Mouse (Mus musculus) c-Kit-positive CD71-positive TER-119-negative erythroid progenitor cells, embryonic 14.5 days (primary cell): ENCODE measurements around the gene Synrg.

Source experiments
- DNase-seq: peaks from one replicate; pipeline ENCODE4 v3.0.0-alpha.2; 2013; ENCODE audit warnings: low read depth

Gene Synrg

DNA sequence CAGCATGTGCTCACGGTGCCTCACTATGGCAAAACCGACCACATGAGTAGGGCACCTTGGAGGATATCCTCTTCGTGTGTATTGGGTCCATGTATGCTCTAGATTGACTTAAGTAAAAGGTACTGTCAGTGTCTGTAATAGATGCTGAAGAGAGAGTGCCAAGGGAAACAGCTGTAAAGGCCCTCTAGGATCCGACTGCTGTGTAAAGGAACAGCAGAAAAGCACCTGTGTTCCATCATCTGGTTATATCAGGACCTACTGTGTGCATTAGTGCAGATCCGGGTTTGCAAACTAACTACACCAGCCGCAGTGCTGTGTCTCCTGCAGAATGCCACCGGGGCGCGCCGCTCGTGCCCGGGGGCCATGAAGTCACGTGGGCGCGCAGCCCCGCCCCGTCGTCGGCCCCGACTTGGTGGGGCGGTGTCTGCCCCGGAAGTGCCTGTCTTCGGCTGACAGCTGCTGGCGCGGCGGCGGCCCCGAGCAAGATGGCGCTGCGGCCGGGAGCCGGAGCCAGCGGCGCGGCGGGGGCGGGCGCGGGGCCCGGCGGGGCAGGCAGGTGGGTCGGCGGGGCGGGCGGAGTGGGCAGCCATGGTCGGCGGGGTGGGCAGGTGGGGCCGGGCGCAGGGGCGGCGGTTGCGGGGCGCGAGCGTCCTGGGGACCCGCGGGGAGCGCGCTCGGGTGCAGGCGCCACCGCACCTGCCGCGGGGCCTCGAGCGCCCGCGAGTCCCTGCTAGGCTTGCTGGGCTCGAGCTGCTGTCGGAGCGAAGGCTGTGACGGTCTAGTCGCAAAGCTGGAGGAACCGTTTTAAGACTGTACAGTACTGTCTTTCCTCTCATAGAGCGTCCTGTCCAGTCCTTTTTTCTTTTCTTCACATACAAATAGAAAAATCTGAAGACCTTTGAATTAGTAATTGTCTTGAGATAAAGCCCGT, at the start of gene Synrg:
Gene Synrg, plus strand, starts transcription at position 438 of the 931 bp plus-strand sequence.
- peak; percentile 76 for DNase-seq

- DNase-seq: no peak
These were observed 49.7 kb upstream of the Synrg start for GRCm38 (mm10) chr11:83914501-83914900.

DNA sequence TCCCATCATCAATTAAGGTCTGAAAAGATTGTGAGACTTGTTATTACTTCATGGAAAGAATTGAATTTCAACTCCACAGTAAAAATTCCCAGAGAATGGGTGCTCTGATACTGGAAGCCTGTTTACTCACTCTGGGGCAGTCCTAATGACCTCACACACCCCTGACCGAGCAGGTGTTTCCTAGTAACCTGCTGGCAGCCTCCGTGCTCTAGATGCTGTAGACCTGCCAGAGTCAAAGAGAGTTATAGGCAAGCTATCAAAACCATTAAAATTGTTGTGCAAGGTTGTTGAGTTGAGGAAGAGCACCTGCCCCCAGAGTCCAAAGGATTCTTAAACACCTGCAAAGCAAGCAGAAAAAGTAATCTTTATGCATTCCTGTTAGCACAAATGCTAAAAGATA, 41.6 kb upstream of the Synrg start:
- no peak for DNase-seq

DNA sequence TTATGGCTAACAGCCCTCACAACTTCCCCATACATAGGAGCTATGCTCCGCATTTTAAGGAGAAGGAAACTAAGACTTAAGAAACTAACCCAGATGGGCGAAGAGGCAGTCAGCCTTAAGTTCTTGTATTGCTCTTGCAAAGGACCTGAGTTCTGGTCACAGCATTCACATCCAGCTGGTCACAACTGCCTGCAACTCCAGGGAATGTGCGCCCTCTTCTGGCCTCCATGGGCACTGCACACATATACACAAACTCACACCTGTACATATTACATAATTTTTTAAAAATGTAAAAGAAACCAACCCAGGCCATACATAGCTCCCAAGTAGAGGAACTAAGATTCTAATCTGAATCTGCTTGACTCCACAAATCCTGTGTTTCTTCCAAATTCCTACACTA, 37.1 kb upstream of the Synrg start:
- peak; percentile 22 for DNase-seq

GRCm38 (mm10) chr11:83932506-83933106, 31.6 kb upstream of the Synrg start:
- no peak for DNase-seq

DNA sequence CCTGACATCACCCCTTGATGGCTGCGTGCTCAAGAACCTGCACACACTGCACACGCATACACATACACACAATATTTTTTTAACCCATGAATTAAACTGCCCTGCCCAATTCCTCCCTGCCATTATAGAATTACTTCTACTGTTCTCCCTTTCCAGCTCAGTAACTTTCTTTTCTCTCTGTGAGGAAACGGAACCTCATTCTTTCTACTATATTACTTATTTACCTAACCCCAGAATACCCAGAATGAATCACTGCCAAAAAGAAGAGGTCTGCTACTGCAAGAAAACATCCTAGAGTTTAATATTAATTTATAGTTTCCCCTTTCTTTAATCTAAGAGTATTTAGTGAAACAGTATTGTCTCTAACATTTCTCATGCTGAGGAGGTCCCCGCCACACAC, 30.9 kb upstream of the Synrg start:
- DNase-seq: no peak

GRCm38 (mm10) chr11:83935986-83936665, 28.1 kb upstream of the Synrg start:
- DNase-seq: peak; percentile 39

DNA sequence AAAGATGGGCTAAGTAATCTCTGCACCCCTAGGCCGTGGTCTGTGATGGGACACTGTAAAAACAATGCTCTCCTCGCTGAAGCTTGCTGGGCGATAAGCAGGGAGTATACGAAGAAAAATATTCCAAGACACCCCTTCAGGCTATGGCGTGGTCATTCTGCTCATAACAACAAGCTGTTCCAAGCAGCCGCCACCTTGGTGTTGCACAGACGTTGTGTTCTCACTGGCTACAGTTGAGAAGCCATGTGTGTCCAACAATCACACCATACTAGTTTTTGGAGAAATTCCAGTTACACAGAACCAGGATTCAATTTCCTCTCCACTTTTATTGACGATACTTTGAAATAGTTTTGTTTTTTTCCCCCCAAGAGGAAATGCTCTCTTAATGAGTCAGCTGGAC, 25.7 kb upstream of the Synrg start:
- DNase-seq: no peak

DNA sequence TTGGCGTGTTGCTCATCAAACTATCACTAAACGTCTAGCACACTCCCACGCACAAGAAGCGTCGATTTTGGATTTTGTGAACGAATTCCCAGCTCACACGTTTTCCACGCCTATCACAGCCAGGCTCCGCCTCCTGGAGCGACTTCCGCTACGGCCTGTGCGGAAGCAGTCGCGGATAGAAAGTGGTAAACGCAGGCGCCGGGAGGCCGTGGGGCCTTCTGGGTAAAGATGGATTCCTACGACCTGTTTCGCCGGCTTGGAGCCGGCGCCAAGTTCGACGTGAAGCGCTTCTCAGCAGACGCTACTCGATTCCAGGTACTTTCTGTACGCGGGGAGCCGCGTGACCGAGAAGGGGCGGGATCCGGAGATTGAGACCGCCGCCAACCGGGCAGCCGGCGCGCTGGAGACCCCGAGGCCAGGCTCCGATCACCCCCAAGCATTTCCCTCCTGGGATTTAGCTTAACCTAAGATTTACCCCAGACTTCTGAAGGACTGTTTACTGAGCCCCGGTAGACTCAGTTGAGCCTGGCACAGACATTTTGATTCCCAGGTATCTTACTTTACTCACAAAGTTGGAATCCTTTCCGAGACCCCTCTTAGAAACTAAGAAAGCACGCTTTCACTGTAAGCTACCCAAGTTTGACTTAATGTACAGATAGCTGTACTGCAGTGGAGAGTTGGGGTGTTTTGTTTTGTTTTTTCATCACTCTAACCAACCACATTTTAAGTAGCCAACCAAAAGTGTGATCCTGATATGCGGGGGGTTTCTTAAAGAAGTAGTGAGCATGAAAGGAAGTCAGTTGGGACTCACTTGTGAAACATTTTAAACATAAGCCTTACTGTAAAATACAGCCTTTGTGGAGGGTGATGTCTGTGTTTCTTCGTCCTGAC, 22.0 kb upstream of the Synrg start, which contains the start of gene Ddx52:
Gene Ddx52, plus strand, starts transcription at position 113 of the 891 bp plus-strand sequence.
- DNase-seq: peak; percentile 87

DNA sequence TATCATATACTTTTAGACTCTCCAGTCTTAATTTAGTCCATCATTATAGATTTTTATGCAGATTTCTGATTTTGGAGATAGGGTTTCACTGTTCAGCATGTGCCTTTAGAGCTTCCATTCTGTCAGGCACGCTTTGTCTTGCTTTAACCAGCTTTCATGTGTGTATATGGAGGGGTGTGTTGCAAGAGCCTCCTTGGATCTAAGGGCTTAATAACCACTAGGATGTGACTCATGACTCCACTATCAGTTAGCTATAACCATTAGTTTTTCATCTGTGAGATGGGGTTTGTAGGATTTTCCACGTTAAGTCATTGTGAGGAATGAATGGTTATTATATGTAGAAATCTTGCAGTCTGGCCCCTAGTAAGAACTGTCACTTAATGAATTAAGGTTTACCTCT, 7.4 kb upstream of the Synrg start:
- DNase-seq: no peak

DNA sequence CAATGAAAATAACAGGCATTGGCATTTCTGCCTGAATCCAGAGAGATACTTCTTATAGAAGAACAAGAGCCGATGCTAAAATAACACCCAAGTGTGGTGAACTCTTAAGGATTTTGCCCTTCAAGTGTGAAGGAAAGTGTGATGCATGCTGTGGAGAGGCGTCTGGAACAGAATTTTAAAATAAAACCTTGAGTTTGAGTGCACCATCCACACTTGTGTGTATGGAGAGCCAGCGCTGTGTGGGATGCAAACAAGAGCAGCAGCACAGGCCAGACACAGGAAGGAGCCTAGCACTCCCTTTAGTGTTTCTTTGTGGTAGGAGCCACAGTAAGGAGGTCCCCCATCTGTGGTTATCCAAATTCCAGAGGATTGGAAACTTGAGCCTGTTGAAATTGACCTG, 2.2 kb upstream of the Synrg start:
- no peak for DNase-seq

GRCm38 (mm10) chr11:83967436-83968204, 3.4 kb downstream of the Synrg start:
- peak; percentile 54 for DNase-seq

DNA sequence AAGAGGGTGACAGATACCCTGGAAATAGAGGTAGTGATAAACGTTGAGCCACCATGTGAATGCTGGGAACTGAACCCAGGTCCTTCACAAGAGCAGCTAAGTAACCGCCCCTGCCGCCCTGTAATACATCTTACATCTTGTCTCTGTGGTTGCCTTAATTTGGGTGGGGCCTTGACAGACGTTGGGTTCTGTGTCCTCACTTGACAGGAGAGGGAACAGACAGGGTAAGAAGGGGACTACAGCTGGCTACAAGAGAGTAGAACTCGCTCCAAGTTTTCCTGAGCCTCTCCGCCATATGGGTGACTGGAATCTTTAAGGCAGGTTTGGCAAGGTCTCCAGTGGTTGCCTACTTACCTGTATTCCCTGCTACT, 4.0 kb downstream of the Synrg start:
- peak; percentile 33 for DNase-seq

DNA sequence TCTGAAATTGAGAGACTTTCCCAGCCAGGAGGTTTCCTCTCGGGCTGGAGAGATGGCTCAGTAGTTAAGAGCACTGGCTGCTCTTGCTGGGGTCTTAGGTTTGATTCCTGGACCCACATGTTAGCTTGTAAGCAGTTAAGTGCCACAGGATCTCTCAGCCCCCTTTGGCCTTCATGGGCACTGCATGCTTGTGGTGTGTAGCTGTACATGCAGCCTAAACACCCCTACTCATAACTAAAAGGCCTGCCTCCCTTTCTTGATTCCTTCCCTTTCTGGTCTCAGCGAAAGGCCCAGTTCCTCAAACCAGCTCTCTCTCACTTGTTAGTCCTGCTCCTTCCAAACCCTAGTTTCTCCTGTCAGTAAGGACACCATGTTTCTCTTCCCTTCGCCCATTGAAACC, 4.8 kb downstream of the Synrg start:
- no peak for DNase-seq

DNA sequence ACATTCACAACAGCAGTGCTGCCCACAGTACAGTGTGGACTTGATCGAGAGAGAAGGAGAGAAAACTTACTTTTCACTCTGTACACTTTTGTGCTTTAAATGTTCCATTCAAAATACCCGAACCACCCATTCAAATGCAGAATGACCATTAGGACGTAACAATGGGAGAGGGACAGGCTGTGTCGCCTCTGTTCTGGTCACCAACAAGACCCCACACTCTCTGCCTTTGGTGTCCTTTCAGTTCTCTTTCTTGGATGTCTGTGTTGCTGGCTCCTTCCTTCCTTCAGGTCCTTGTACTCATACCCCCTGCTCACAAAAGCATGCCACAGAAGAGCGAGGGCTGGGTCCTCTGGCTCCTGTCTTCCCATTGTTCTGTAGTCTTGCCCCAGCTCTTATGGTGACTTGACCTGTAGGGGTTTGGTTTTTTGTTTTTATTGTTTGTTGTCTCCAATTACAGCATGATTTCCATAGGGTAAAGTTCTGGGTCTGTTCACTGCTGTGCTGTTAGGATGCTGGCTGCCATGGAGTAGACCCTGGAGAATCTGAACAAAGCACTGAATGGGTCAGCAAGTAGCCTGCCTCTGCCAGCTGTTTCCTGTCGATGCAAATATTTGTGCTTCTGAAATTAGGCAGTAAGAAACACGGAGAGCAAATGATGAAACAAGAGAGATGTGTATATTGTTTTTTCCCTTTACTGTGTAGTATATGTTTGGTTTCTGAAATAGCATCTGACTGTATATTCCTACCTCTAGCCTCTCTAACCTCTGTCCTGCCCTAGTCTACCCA, 10.5 kb downstream of the Synrg start:
- no peak for DNase-seq

GRCm38 (mm10) chr11:83975488-83975887, 11.3 kb downstream of the Synrg start:
- peak; percentile 34 for DNase-seq

GRCm38 (mm10) chr11:83976236-83976977, 12.2 kb downstream of the Synrg start:
- no peak for DNase-seq

DNA sequence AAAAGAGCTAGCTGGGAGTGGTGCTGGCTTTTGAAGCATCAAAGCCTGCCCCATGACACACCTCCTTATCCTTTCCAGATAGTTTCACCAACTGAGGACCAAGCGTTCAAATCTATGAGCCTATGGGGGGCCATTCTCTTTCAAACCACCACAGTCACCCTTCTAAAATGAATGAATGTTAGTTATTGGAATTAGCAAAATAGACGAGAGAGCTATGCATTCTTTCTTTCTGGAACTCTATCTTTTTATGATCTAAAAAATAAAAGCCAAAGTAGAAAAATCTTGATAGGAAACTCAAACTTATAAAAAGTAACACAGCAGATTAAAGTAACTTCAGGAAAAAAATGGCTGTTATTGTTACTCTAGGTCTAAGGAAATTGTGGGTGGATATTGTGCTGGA, 13.6 kb downstream of the Synrg start:
- no peak for DNase-seq

DNA sequence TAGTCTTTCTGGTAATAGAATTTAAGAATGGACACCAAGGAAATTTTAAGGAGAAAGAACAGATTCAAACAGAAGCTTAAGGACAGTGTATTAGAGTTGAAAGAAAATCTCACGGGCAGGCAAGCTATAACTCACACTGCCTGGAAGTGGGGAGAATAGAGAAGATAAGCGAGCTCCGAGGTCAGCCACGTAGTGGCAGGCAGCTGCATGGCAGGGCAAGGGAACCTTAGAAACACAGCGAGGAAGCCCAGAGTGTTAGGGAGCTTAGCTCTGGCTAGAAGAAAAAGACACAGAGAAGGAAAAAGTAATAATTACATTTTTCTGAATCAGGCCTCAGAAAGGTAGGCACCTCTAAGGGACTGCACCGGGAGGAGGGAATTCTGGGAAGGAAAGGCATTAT, 15.8 kb downstream of the Synrg start:
- DNase-seq: no peak

DNA sequence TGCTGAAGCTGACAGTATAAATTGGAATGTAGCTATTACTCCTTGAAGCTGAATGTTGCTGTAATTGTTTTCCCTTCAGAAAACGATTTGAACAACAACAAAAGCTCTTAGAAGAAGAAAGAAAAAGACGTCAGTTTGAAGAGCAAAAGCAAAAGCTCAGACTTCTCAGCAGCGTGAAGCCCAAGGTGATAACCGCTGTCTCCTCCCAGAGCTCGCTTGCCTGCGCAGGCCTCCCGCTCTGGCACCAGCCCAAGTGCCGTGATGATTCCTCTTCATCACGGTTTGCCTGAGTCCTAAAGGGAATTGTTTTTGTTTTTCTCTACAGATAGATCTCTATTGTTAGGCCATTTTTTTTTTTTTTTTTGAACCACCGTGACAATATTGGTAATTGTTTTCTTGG, 17.1 kb downstream of the Synrg start:
- no peak for DNase-seq
